In genomic region chr4:139877269-139877668, GRCm38 (mm10) we compare ENCODE assay signal across 10 mouse cellular contexts. TPM values are rescaled to one million over a fixed set of nuclear protein-coding genes. Genes with fewer than 3 reads are reported as not detected.
DNase-seq lines count a peak whose midpoint lies in the region; ATAC-seq and TF ChIP-seq lines count a peak whose summit lies in the region.
"Had no signal": no experiment of that assay in that cellular context is flagged by ENCODE, and none has a peak within 500 bp of the region (broad histone marks: within the 10 kb centered on the region; RNA-seq: fewer than 3 reads in every experiment).

No protein-coding gene starts in this region.

- no peaks in the 10 kb centered on the region for H3K36me3 ChIP-seq in heart, embryonic 10.5 days
- no peaks in the 10 kb centered on the region for H3K36me3 ChIP-seq in forebrain, postnatal 0 days (ENCODE audit: insufficient read depth)
- H3K36me3 ChIP-seq in limb, embryonic 10.5 days, result no peaks in the 10 kb centered on the region
- H3K36me3 ChIP-seq: liver, embryonic 13.5 days had no signal

- no peak overlapping the region for H3K4me2 ChIP-seq in forebrain, postnatal 0 days (ENCODE audit: low read depth)
- H3K4me2 ChIP-seq: liver, embryonic 13.5 days had no signal

- no peak overlapping the region for H3K4me3 ChIP-seq in heart, embryonic 10.5 days
- H3K4me3 ChIP-seq in forebrain, postnatal 0 days (ENCODE audit: low read depth, low read length), result no peak overlapping the region
- no peak overlapping the region for H3K4me3 ChIP-seq in limb, embryonic 10.5 days
- H3K4me3 ChIP-seq: liver, embryonic 13.5 days had no signal

- ATAC-seq in forebrain, postnatal 0 days, result peak; percentile 79

- peak; percentile 32 to 65 for DNase-seq in heart, adult 18-20 months
- DNase-seq in heart, embryonic 10.5 days (ENCODE audit: low spot score), result no peak
- DNase-seq in cerebellum, adult 18-20 months, result peak; percentile 66 to 72
- peak; percentile 85 for DNase-seq in forebrain, postnatal 0 days
- peak; percentile 36 to 79 for DNase-seq in kidney, adult 8-10 months
- peak; percentile 82 for DNase-seq in limb, embryonic 10.5 days (ENCODE audit: low spot score)
- peak; percentile 81 for DNase-seq in neural tube, embryonic 10.5 days (ENCODE audit: extremely low spot score, low spot score)
- DNase-seq in thymus, postnatal 0 days (ENCODE audit: low spot score), result peak; percentile 36
- DNase-seq: liver, embryonic 13.5 days had no signal

- no peaks in the 10 kb centered on the region for H3K9me3 ChIP-seq in heart, embryonic 10.5 days
- no peaks in the 10 kb centered on the region for H3K9me3 ChIP-seq in forebrain, postnatal 0 days (ENCODE audit: low read length)
- no peaks in the 10 kb centered on the region for H3K9me3 ChIP-seq in limb, embryonic 10.5 days (replicated peaks)
- H3K9me3 ChIP-seq: liver, embryonic 13.5 days had no signal

- WGBS in heart, embryonic 10.5 days, result 5% methylated on average over 4 of the region's 4 CpGs
- WGBS in forebrain, postnatal 0 days, result 3% methylated on average over 4 of the region's 4 CpGs
- WGBS in limb, embryonic 10.5 days, result 7% methylated on average over 4 of the region's 4 CpGs

- H3K27me3 ChIP-seq in heart, embryonic 10.5 days (ENCODE audit: insufficient read depth, poor library complexity, severe bottlenecking), result peaks cover 21% of the 10 kb centered on the region
- no peaks in the 10 kb centered on the region for H3K27me3 ChIP-seq in forebrain, postnatal 0 days (ENCODE audit: insufficient read depth, low read length)
- H3K27me3 ChIP-seq in limb, embryonic 10.5 days (ENCODE audit: low read depth, poor library complexity, severe bottlenecking), result no peaks in the 10 kb centered on the region; the same call in 1 of the 2 replicates
- H3K27me3 ChIP-seq: liver, embryonic 13.5 days had no signal

- TF ChIP-seq CTCF in forebrain, postnatal 0 days (IDR thresholded peaks at IDR 0.05; ENCODE audit: low read depth), result peak; percentile 98

- no peak overlapping the region for H3K27ac ChIP-seq in heart, embryonic 10.5 days
- no peak overlapping the region for H3K27ac ChIP-seq in forebrain, postnatal 0 days (ENCODE audit: low read depth, low read length)
- H3K27ac ChIP-seq in limb, embryonic 10.5 days, result no peak overlapping the region
- H3K27ac ChIP-seq: liver, embryonic 13.5 days had no signal

- H3K4me1 ChIP-seq in heart, embryonic 10.5 days, result no peaks in the 10 kb centered on the region; the same call in 1 of the 2 replicates
- no peaks in the 10 kb centered on the region for H3K4me1 ChIP-seq in forebrain, postnatal 0 days (ENCODE audit: insufficient read depth)
- H3K4me1 ChIP-seq in limb, embryonic 10.5 days, result no peaks in the 10 kb centered on the region; the same call in 1 of the 2 replicates
- H3K4me1 ChIP-seq: liver, embryonic 13.5 days had no signal

- H3K9ac ChIP-seq in forebrain, postnatal 0 days, result no peak overlapping the region
- H3K9ac ChIP-seq: liver, embryonic 13.5 days had no signal

RNA-seq across cellular contexts. Expression of gene Pax7, which starts 43.9 kb away (rescaled TPM):
- total RNA-seq in heart, adult 18-20 months (2021), result not detected
- 0.03 TPM in 1 of 2 replicates, not detected in the other for polyA plus RNA-seq in heart, embryonic 10.5 days (2016; fragmentation: Nextera tagmentation; extraction: Ambion mirVana)
- total RNA-seq in forebrain, postnatal 0 days (2014; rRNA removed), result 0.05 and 0.31 TPM in 2 replicates
- not detected in 2 replicates for polyA plus RNA-seq in forebrain, postnatal 0 days (2015; fragmentation: Nextera tagmentation; extraction: Ambion mirVana)
- polyA plus RNA-seq in limb, embryonic 10.5 days (2016; fragmentation: Nextera tagmentation; extraction: Ambion mirVana), result 0.11 and 0.14 TPM in 2 replicates
- polyA plus RNA-seq in thymus, postnatal 0 days (2015; fragmentation: Nextera tagmentation; extraction: Ambion mirVana), result 0.04 and 0.09 TPM in 2 replicates
- total RNA-seq: MEL had no signal
- polyA plus RNA-seq: liver, embryonic 13.5 days had no signal
